Mouse (Mus musculus) cerebral cortex, adult 2 months (tissue): Measurements from ENCODE around the gene Fam102b.

ENCODE experiments used
- WGBS: fragments of 180-500 bp; shearing (Covaris S2); methylation state at CpG from one replicate; pipeline ENCODE4 v1.1.7; 2018; 5-methylcytosine and 5-hydroxymethylcytosine counted together

Fam102b gene

DNA sequence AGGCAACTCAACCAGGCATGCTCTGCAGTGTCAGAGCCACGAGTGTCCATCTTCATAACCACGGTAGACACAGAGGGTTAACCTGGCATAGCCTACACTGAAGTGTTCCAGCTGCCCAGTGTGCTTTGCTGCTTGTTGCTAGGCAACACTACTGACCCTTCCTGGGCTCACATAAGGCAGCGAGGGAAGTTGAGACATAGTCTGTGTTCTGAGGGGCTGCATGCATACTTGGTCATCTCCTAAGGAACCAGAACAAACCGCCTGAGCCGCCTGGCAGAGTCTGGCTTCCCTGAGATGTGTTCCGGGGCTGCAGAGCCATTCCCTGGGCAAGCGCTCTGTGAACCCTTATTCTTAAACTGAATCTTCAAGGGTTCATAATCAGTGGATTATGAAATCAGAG, 66.2 kb downstream of the Fam102b start:
- 48% methylated on average over 7 of the region's 7 CpGs for WGBS

DNA sequence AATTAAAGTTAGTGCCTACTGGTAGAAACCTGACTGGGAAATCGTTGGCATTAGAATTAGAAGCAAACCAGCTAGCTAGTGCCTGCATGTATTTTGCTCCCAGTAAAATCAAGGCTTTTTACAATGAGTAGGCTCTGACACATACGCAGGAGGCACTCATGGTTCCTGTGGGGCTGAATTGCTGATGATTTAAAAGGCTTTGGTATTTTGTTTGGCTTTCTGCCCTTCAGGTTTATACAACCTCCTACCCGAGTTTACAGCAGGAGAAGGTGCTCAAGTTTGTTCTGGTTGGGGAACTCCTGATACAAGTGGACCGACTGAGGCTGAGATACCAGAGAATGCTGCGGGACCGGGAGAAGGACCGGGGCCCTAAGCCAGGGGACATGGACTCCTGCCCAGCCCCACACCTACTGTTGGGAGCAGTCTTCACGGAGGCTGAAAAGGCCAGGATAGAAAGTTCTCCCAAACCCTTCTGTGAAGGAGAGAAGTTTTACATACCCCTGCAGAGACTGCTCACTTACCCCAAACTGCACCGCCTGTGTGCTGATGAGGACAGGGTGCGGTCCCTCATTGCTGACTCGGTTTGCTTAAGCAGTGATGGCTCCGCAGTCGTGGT, 67.6 kb downstream of the Fam102b start:
- 71% methylated on average over 13 of the region's 13 CpGs for WGBS

DNA sequence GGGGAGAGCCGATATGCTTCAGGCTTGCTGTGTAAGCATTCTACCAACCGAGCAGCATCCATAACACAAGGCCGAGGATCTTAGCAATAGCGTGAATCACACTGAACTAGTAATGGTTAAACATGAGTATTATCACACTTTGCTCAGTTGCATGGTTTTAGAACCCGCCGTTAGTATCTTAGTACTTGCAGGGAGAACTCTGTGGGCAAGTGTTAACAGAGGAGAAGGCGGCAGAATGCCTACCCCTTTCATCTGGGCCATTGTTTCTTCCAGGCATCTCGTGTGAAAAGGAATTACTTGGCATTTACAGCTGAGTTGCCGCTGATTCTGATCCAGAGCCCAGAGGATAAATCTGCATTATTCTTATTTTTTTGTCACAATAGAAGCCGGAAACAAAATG, 86.4 kb downstream of the Fam102b start:
- WGBS, result 43% methylated on average over 10 of the region's 10 CpGs

DNA sequence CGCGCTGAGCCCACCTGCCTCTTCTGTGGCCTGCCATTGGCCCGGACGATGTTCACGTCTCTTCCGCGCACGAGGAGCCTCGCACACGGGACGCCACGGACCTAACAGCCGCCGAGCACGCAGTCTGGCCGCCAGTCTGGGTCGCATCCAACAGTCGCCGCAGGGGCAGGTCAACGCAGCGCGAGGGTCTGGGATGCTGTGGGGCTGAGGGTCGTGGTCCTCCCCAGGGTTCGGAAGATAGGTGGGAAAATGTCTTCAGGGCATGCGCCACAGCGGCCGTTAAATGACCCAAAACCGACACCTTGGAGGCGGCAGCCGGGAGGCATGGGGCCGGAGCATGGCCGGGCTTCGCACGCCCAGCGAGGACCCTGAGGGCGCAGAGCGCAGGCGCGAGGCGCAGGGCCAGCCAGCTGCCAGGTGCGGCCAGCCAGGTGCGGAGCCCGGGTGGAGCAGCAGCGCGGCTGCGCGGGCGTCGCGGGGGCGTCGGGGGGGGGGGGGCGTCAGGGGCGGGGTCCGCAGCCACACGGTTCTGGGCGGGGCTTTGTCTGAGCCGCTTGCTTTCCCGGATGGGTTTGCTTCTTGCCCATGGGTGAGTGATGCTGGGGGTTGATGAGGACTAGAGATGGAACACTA, 87.3 kb downstream of the Fam102b start, which contains the start of gene Gm9857:
Gm9857 (minus strand) TSS at position 445 of the 633 bp plus-strand sequence.
- 52% methylated on average over 59 of the region's 59 CpGs for whole genome bisulfite sequencing

DNA sequence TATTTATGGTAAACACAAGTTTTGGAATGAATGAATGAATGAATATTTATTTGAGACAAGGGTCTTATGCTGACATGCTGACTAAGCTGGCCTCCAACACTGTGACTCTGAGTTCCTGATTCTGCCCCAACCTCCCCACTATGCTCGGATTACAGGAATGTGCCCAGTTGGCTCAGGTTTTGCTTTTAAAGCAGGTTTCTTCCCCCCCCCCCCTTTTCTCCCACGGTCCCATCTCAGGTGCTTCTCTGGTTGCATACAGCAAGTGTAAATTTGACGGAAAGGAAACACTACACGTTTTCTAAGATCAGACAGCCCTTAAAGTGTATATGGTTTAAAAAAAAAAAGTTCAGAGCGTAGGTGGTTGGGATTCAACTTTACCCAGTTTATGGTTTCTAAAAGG, 87.8 kb downstream of the Fam102b start, which contains the start of gene Henmt1:
Henmt1 (plus strand) TSS at position 301 of the 400 bp plus-strand sequence.
- 76% methylated on average over 5 of the region's 5 CpGs for WGBS

DNA sequence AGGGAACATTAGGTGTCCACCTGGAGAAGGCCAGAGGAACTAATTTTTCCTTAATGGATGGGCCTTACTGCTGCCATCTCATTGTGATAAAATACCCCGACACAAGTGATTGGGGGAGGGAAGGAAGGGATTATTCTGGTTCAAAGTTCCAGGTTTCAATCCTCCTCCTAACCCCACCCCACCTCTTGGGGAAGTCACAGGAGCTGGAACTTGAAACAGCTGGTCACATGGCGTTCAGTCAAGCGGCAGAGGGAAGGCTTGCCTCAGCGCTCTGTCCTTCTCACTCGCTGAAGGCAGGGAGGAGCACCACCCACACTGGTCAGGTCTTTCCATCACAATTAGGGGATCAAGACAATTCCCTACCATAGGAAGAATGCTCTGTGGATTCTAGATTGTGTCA, 88.7 kb downstream of the Fam102b start:
- 95% methylated on average over 5 of the region's 5 CpGs for WGBS

DNA sequence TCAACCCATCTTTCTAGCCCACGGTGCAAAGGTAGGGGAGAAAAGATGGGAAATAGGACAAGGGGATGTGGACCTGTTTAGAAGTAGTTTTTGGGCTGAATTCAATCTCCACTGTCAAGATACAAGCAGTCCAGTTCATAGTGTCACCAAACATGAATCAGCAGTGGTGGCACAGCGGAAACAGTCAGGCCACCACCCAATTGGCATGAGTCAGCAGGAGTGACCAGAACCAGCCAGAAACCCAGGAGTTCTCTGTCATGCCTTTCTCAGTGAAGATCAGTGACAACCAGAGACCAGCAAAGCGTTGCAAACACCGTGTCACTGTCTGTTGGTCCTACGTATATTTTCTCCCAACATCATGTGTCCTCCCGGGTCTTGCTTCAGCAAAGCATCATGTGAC, 93.8 kb downstream of the Fam102b start:
- 98% methylated on average over 6 of the region's 6 CpGs for WGBS

DNA sequence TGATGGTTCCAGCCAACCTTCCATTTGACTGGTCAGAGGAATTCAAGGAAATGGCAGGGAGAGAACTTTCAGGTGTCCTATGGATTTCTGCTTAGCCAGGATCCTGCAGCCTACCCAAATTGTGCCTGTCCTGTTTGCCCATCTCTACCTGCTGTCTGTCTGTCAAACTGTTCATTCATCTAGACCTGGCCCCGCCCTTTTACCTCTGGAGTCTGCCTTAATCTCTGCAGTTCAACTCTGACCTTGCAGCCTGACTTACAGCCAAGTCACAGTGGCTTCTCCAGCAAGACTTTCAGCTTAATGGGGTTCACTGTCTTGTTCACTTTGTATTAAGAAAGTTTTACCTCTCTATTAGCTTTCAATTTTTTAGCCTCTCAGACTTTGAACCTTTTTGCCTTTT, 101.1 kb downstream of the Fam102b start:
- WGBS, result 86% methylated on average over 1 of the region's 1 CpGs

DNA sequence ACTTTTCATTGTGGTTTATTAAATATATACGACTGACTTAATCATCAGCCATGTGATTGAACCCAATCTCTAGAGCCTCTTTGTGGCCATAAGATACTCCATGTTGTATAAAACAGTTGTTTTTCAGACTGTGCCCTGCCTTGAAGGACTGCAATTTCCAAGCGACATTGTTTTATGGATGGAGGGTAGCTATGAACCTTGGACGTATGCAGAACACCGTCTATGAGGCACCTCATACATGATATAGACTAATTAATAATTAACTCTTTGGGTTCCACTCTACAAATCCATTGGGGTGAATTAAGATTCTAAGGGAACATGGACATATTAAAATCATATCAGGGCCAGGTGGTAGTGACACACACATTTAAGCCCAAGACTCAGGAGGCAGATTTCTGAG, 101.7 kb downstream of the Fam102b start:
- 87% methylated on average over 4 of the region's 4 CpGs for WGBS

DNA sequence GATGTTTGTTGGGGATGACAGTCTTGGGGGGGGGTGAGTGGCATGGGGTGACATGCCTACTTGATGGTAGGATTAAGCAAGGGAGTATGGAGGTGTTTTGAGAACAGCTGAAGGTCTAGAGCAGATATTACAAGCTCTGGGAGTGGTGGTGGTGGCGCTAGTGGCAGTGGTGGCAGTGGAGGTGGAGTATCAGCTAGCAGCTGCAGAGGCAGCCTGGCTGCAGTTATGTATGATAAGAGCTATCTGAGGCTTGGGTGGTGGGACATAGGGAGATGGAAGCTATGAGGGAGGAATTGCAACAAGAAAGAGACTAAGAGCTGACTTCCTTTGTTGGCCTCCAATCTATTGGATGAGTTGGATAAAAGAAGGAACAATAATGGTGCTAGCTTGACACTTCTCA, 105.6 kb downstream of the Fam102b start:
- WGBS, result 97% methylated on average over 1 of the region's 1 CpGs
